Mouse (Mus musculus): ENCODE measurements around the gene Rab11a. TPM values are rescaled to one million over a fixed set of nuclear protein-coding genes. Genes with fewer than 3 reads are reported as not detected.
"Not testable (repeated sequence)": the region's sequence is repeated elsewhere in the genome, so short reads cannot be mapped to it uniquely, and the experiment has no call there.

Rab11a gene
- polyA plus RNA-seq, 1 experiment from 2014 or later, result 304 TPM

GRCm38 (mm10) chr9:64736639-64737405 lies 736 bp downstream of the Rab11a start:
- Histone ChIP-seq H3K27me3 (no peaks in the 10 kb centered on the region), H3K9me3 (no peaks in the 10 kb centered on the region), H3K36me3 (no peaks in the 10 kb centered on the region), H3K4me2 (replicated peaks) (peak overlapping the region; percentile 72), H3K4me3 (peak overlapping the region; percentile 88), H3K9ac (replicated peaks) (peak overlapping the region; percentile 90), H3K27ac (replicated peaks) (peak overlapping the region; percentile 90), H3K4me1 (peaks cover 6% of the 10 kb centered on the region)
- WGBS, result under 1% methylated on average over 28 of the region's 35 CpGs
- peak; percentile 82 for ATAC-seq (ENCODE audit: low FRiP score, low read depth)

- 12% methylated on average over 9 of the region's 9 CpGs for WGBS
- ATAC-seq (ENCODE audit: low FRiP score, low read depth), result no peak
- peak overlapping the region; percentile 90 for H3K27ac ChIP-seq (replicated peaks)
Observed at GRCm38 (mm10) chr9:64736076-64736638, 1.4 kb downstream of the Rab11a start.

GRCm38 (mm10) chr9:64734992-64735391 lies 2.6 kb downstream of the Rab11a start:
- not testable (repeated sequence) for H3K27ac ChIP-seq (replicated peaks); H3K36me3 ChIP-seq; H3K27me3 ChIP-seq; H3K9me3 ChIP-seq; H3K9ac ChIP-seq (replicated peaks); ATAC-seq (ENCODE audit: low FRiP score, low read depth); H3K4me1 ChIP-seq; H3K4me3 ChIP-seq; H3K4me2 ChIP-seq (replicated peaks)
- 89% methylated on average over 7 of the region's 7 CpGs for WGBS

More at GRCm38 (mm10) chr9:64736076-64736638, 1.4 kb downstream of the Rab11a start:
- H3K4me2 ChIP-seq (replicated peaks), result peak overlapping the region; percentile 72
- no peaks in the 10 kb centered on the region for H3K27me3 ChIP-seq
- H3K4me1 ChIP-seq, result peaks cover 6% of the 10 kb centered on the region
- H3K9me3 ChIP-seq, result no peaks in the 10 kb centered on the region
- H3K36me3 ChIP-seq, result no peaks in the 10 kb centered on the region
- H3K9ac ChIP-seq (replicated peaks), result peak overlapping the region; percentile 90
- H3K4me3 ChIP-seq, result peak overlapping the region; percentile 88

GRCm38 (mm10) chr9:64734166-64734565 lies 3.4 kb downstream of the Rab11a start:
- no peaks in the 10 kb centered on the region for H3K9me3 ChIP-seq
- H3K27ac ChIP-seq (replicated peaks), result no peak overlapping the region
- no peak overlapping the region for H3K9ac ChIP-seq (replicated peaks)
- H3K36me3 ChIP-seq, result no peaks in the 10 kb centered on the region
- no peak overlapping the region for H3K4me3 ChIP-seq
- H3K4me2 ChIP-seq (replicated peaks), result no peak overlapping the region
- WGBS, result 82% methylated on average over 6 of the region's 6 CpGs
- H3K4me1 ChIP-seq, result peaks cover 6% of the 10 kb centered on the region
- no peaks in the 10 kb centered on the region for H3K27me3 ChIP-seq
- no peak for ATAC-seq (ENCODE audit: low FRiP score, low read depth)

GRCm38 (mm10) chr9:64731029-64731560 lies 6.5 kb downstream of the Rab11a start:
- Histone ChIP-seq H3K4me1 (peaks cover 4% of the 10 kb centered on the region), H3K9me3 (no peaks in the 10 kb centered on the region), H3K27me3 (no peaks in the 10 kb centered on the region), H3K4me3 (no peak overlapping the region), H3K4me2 (replicated peaks) (no peak overlapping the region), H3K9ac (replicated peaks) (no peak overlapping the region), H3K36me3 (peaks cover 19% of the 10 kb centered on the region), H3K27ac (replicated peaks) (no peak overlapping the region)
- WGBS, result 95% methylated on average over 3 of the region's 3 CpGs
- ATAC-seq (ENCODE audit: low FRiP score, low read depth), result no peak

GRCm38 (mm10) chr9:64726454-64726853 lies 11.1 kb downstream of the Rab11a start:
- Histone ChIP-seq H3K9ac (replicated peaks) (no peak overlapping the region), H3K4me2 (replicated peaks) (no peak overlapping the region), H3K27me3 (no peaks in the 10 kb centered on the region), H3K9me3 (no peaks in the 10 kb centered on the region), H3K27ac (replicated peaks) (no peak overlapping the region), H3K4me3 (no peak overlapping the region), H3K4me1 (no peaks in the 10 kb centered on the region), H3K36me3 (peaks cover 34% of the 10 kb centered on the region)
- WGBS, result 94% methylated on average over 5 of the region's 5 CpGs
- no peak for ATAC-seq (ENCODE audit: low FRiP score, low read depth)

- no peak overlapping the region for H3K9ac ChIP-seq (replicated peaks)
- peaks cover 14% of the 10 kb centered on the region; the same call in 1 of the 2 replicates for H3K36me3 ChIP-seq
- no peak overlapping the region for H3K27ac ChIP-seq (replicated peaks)
- ATAC-seq (ENCODE audit: low FRiP score, low read depth), result no peak
- H3K27me3 ChIP-seq, result no peaks in the 10 kb centered on the region
- H3K4me3 ChIP-seq, result no peak overlapping the region
- no peaks in the 10 kb centered on the region for H3K4me1 ChIP-seq
- H3K9me3 ChIP-seq, result no peaks in the 10 kb centered on the region
- 88% methylated on average over 5 of the region's 5 CpGs for WGBS
- H3K4me2 ChIP-seq (replicated peaks), result no peak overlapping the region
Observed at GRCm38 (mm10) chr9:64719526-64720163, 17.9 kb downstream of the Rab11a start.

GRCm38 (mm10) chr9:64710291-64710690 lies 27.3 kb downstream of the Rab11a start:
- WGBS, result 97% methylated on average over 5 of the region's 5 CpGs
- not testable (repeated sequence) for H3K9me3 ChIP-seq; H3K9ac ChIP-seq (replicated peaks); H3K4me1 ChIP-seq; H3K27me3 ChIP-seq; H3K27ac ChIP-seq (replicated peaks); ATAC-seq (ENCODE audit: low FRiP score, low read depth); H3K4me2 ChIP-seq (replicated peaks); H3K4me3 ChIP-seq
- peaks cover 11% of the 10 kb centered on the region; the same call in 1 of the 2 replicates for H3K36me3 ChIP-seq

- Histone ChIP-seq H3K27ac (replicated peaks) (no peak overlapping the region), H3K4me2 (replicated peaks) (no peak overlapping the region), H3K4me1 (no peaks in the 10 kb centered on the region; the same call in 1 of the 2 replicates), H3K27me3 (no peaks in the 10 kb centered on the region), H3K9ac (replicated peaks) (no peak overlapping the region), H3K36me3 (peaks cover 14% of the 10 kb centered on the region; the same call in 1 of the 2 replicates), H3K9me3 (no peaks in the 10 kb centered on the region), H3K4me3 (no peak overlapping the region)
- 95% methylated on average over 5 of the region's 5 CpGs for WGBS
- no peak for ATAC-seq (ENCODE audit: low FRiP score, low read depth)
Observed at GRCm38 (mm10) chr9:64704073-64704840, 33.3 kb downstream of the Rab11a start.

GRCm38 (mm10) chr9:64703420-64703965 lies 34.1 kb downstream of the Rab11a start:
- Histone ChIP-seq H3K4me3 (no peak overlapping the region), H3K4me2 (replicated peaks) (no peak overlapping the region), H3K9me3 (no peaks in the 10 kb centered on the region), H3K27ac (replicated peaks) (no peak overlapping the region), H3K4me1 (no peaks in the 10 kb centered on the region; the same call in 1 of the 2 replicates), H3K27me3 (no peaks in the 10 kb centered on the region), H3K36me3 (peaks cover 14% of the 10 kb centered on the region; the same call in 1 of the 2 replicates), H3K9ac (replicated peaks) (no peak overlapping the region)
- ATAC-seq (ENCODE audit: low FRiP score, low read depth), result no peak

GRCm38 (mm10) chr9:64702937-64703336 lies 34.6 kb downstream of the Rab11a start:
- no peaks in the 10 kb centered on the region for H3K9me3 ChIP-seq
- no peak overlapping the region for H3K9ac ChIP-seq (replicated peaks)
- no peak overlapping the region for H3K4me3 ChIP-seq
- ATAC-seq (ENCODE audit: low FRiP score, low read depth), result no peak
- H3K36me3 ChIP-seq, result peaks cover 9% of the 10 kb centered on the region; the same call in 1 of the 2 replicates
- no peaks in the 10 kb centered on the region; the same call in 1 of the 2 replicates for H3K4me1 ChIP-seq
- WGBS, result 77% methylated on average over 2 of the region's 2 CpGs
- H3K27me3 ChIP-seq, result no peaks in the 10 kb centered on the region
- H3K4me2 ChIP-seq (replicated peaks), result no peak overlapping the region
- H3K27ac ChIP-seq (replicated peaks), result no peak overlapping the region

Measured in midbrain, embryonic 12.5 days (tissue).